Mouse (Mus musculus) heart, postnatal 0 days (tissue): Measurements from ENCODE around the gene Ifi203. TPM values are rescaled to one million over a fixed set of nuclear protein-coding genes. Genes with fewer than 3 reads are reported as not detected.
A peak's percentile ranks its signal among the peaks of the same experiment; 100 is the strongest.
"Not testable (repeated sequence)": the region's sequence is repeated elsewhere in the genome, so short reads cannot be mapped to it uniquely, and the experiment has no call there.

Experiments used
- ATAC-seq: fragments of 200-750 bp; cut with Nextera tagmentation; 2 replicates; pipeline ENCODE4 v1.8.0; 2017; ENCODE audit warnings: low read depth, moderate number of reproducible peaks, moderate library complexity; ENCODE audit not compliant: insufficient read depth
- DNase-seq: peaks from one replicate; pipeline ENCODE4 v3.0.0-alpha.2; 2016; ENCODE audit warnings: low spot score
- H3K27ac ChIP-seq: fragments of 300-500 bp; sonication (generic); 2 replicates; pipeline ENCODE4 v1.5.1; 2014; ENCODE audit warnings: low read depth, mild to moderate bottlenecking
- H3K27me3 ChIP-seq: fragments of 300-500 bp; sonication (generic); 2 replicates; pipeline ENCODE4 v1.6.1; 2014; ENCODE audit warnings: low read length, mixed read lengths; ENCODE audit not compliant: control insufficient read depth, insufficient read depth
- H3K36me3 ChIP-seq: fragments of 300-500 bp; sonication (generic); replicated peaks from 2 replicates; pipeline ENCODE4 v1.6.1; 2014; ENCODE audit warnings: low read length, mixed read lengths; ENCODE audit not compliant: control insufficient read depth, insufficient read depth
- H3K4me1 ChIP-seq: fragments of 300-500 bp; sonication (generic); 2 replicates; pipeline ENCODE4 v1.6.1; 2014; ENCODE audit warnings: antibody characterized with exemption; ENCODE audit not compliant: control insufficient read depth, insufficient read depth
- H3K4me2 ChIP-seq: fragments of 300-500 bp; sonication (generic); 2 replicates; pipeline ENCODE4 v1.6.1; 2014; ENCODE audit warnings: low read depth, mild to moderate bottlenecking, low read length, moderate library complexity
- H3K4me3 ChIP-seq: fragments of 300-500 bp; sonication (generic); 2 replicates; pipeline ENCODE4 v1.5.1; 2014; ENCODE audit warnings: low read depth, low read length
- H3K9ac ChIP-seq: fragments of 300-500 bp; sonication (generic); replicated peaks from 2 replicates; pipeline ENCODE4 v1.6.1; 2014; ENCODE audit warnings: low read depth, low read length, mixed read lengths
- H3K9me3 ChIP-seq: fragments of 300-500 bp; sonication (generic); replicated peaks from 2 replicates; pipeline ENCODE4 v1.6.1; 2016; ENCODE audit warnings: low read length; ENCODE audit not compliant: control insufficient read depth
- CTCF ChIP-seq: IDR thresholded peaks from 2 replicates; pipeline ENCODE4 v1.5.1; 2016; ENCODE audit warnings: antibody characterized with exemption, control low read depth, low read depth
- EP300 ChIP-seq: IDR thresholded peaks from 2 replicates; pipeline ENCODE4 v1.6.1; 2016; ENCODE audit warnings: antibody characterized with exemption, low read depth
- WGBS: fragments of 180-500 bp; shearing (Covaris S2); extraction: QIAGEN DNeasy Blood & Tissue Kit; methylation state at CpG from one replicate; pipeline ENCODE4 v1.1.7; 2014; 5-methylcytosine and 5-hydroxymethylcytosine counted together
- polyA plus RNA-seq: library from polyadenylated mRNA; unstranded; fragments of >200 nt; fragmentation: Nextera tagmentation; extraction: Ambion mirVana; gene quantifications from 2 replicates; pipeline ENCODE4 v1.2.1, GENCODE M21; 2015
- total RNA-seq: library from RNA; depleted of rRNA; stranded (reverse); fragments of >200 nt; gene quantifications from 2 replicates; pipeline ENCODE4 v1.2.3, GENCODE M21; 2014; ENCODE audit warnings: low replicate concordance

The Ifi203 gene
- total and polyA plus RNA-seq, 2 experiments from 2014 or later: 4.7 to 6.3 TPM

DNA sequence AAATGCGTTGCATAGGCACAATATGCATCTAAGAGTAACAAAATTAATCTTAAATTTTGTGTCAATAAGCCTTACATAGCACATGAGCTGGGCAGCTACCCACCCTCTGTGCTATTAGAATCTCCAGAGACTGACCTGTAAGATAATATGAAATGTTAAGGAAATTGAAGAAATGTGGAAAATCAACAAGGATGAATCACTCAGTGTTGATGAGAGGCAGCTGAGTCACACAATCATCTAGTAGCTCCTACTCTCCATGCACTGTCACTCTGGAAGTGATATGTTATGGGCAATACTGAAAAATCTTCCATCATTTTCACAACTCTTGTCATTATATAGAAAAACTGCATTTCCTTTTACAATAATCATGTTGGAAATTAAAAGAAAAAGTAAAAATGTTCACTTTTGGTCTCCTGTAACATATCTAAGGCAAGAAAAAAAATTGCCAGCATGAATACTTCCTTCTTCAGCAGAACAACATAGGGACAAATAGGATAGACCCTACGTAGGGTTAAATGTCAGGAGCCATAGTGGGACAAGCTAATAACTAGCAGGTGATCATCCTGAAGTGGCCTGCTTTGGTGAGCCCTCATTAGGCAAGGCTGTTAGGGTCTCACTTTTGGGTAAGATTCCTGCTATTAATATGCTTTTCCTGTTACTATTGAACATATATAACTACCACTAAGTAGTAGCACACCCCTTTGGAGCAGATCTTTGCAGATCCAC lies 12.8 kb upstream of the Ifi203 start:
- Histone ChIP-seq H3K4me2 (no peak overlapping the region), H3K4me1 (no peaks in the 10 kb centered on the region), H3K9me3 (no peaks in the 10 kb centered on the region), H3K27me3 (no peaks in the 10 kb centered on the region), H3K36me3 (no peaks in the 10 kb centered on the region), H3K27ac (no peak overlapping the region), H3K4me3 (no peak overlapping the region), H3K9ac (no peak overlapping the region)
- 83% methylated on average over 2 of the region's 2 CpGs for WGBS
- DNase-seq (no peak), ATAC-seq (no peak)
- TF ChIP-seq EP300: no peak
- TF ChIP-seq CTCF: no peak

DNA sequence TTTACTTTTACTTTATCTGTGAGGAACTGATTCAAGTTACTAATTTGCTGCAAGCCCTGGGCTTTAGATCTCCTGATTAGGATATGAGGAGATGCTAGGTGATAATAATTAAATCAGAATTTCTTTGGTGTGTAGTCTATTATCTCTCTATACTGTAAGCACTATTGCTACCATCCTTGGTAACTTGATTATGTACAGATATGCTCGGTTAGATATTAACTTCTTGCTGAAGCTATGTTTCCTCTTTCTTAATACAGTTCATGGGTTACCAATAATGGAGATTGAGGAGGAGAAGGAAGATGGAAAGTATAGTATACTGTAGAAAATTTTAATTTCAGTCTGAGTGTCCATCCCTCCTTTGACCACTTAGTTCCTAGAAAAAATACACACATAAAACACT lies 11.1 kb upstream of the Ifi203 start:
- no peaks in the 10 kb centered on the region for H3K27me3 ChIP-seq
- 59% methylated on average over 1 of the region's 1 CpGs for WGBS
- DNase-seq: no peak

DNA sequence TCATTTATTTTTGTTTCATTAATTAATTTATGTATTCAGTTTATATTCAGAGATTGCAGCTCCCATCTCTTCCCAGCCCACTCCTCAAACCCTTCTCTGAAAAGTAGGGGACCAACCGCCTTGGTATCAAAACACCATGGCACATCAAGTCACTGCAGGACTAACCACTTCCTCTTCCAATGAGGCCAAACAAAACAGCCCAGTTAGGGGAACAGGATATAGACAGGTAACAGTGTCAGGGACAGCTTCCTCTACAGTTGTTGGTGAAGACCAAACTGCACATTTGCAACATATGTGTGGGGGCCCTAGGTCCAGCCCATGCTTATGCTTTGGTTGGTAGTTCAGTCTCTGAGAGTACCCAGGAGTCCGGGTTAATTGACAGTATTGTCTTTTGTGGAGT lies 6.6 kb upstream of the Ifi203 start:
- H3K4me2 ChIP-seq, H3K9me3 ChIP-seq, H3K4me3 ChIP-seq, DNase-seq, ATAC-seq, H3K4me1 ChIP-seq, H3K36me3 ChIP-seq, H3K27ac ChIP-seq, H3K27me3 ChIP-seq, H3K9ac ChIP-seq: not testable (repeated sequence)
- 69% methylated on average over 2 of the region's 2 CpGs for WGBS

More for the DNA sequence above, 11.1 kb upstream of the Ifi203 start:
- TF ChIP-seq CTCF (no peak), EP300 (no peak)
- Histone ChIP-seq H3K36me3 (no peaks in the 10 kb centered on the region), H3K9ac (no peak overlapping the region), H3K4me2 (no peak overlapping the region), H3K27ac (no peak overlapping the region), H3K4me3 (no peak overlapping the region), H3K9me3 (no peaks in the 10 kb centered on the region), H3K4me1 (no peaks in the 10 kb centered on the region)
- no peak for ATAC-seq

DNA sequence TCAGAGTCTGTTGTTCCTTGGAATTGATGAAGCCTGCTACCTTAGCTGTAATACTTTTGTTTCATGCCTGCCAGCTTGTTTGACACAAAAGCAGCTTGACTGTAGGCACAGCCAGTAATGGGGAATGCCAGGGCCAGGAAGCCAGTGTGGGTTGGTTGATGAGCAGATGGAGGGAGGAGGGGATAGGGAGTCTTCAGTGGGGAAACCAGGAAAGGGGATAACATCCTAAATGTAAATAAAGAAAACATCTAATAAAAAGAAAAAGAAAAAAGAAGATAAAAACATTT lies 251 bp upstream of the Ifi203 start:
- H3K36me3 ChIP-seq, ATAC-seq, H3K4me3 ChIP-seq, H3K9me3 ChIP-seq, DNase-seq, H3K9ac ChIP-seq, H3K4me1 ChIP-seq, H3K27ac ChIP-seq, H3K27me3 ChIP-seq, H3K4me2 ChIP-seq: not testable (repeated sequence)

DNA sequence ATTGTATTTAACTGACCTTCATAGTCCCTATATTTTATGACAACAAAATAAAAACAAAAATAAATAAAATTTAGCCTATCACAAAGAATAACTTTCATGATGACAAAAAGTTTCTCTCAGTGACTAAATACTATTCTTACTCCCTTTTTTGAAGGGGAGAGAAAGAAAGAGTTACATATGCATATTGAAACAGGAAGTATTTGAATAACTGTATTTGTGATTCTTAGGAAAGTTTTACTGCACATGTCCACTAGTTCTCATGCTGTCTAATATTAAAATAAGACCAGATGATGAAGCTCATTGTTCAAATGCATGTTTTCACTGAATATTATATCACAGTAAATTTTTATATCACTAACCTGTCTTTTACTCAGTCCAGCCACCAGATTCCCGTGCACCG lies 950 bp downstream of the Ifi203 start:
- not testable (repeated sequence) for H3K9me3 ChIP-seq, H3K9ac ChIP-seq, DNase-seq, H3K4me1 ChIP-seq, H3K27me3 ChIP-seq, ATAC-seq, H3K27ac ChIP-seq, H3K36me3 ChIP-seq
- Histone ChIP-seq H3K4me3 (peak overlapping the region; percentile 23; the same call in 1 of the 2 replicates), H3K4me2 (peak overlapping the region; percentile 12; the same call in 1 of the 2 replicates)
- WGBS: 87% methylated on average over 2 of the region's 2 CpGs

DNA sequence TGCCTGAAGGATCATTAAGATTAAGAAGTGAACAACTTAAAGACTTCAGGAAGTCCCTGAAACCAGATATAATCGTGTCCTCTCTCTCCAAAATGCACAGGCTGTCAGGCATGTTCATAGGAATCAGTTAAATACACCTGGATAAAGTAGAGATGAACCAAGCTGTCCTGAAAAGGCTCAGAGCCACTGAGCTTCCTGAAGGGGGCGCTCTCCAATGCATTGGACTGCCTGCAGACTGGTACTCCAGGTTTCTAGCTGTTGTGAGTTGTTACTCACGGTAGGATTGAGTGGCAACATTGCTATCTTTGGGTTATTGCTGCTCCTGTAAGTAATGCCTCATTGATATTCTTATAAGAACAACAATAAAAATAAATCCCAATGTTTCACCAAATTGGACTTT lies 23.2 kb downstream of the Ifi203 start:
- WGBS: 55% methylated on average over 2 of the region's 3 CpGs
- not testable (repeated sequence) for H3K27ac ChIP-seq, ATAC-seq, H3K4me3 ChIP-seq, H3K9ac ChIP-seq, H3K36me3 ChIP-seq, H3K4me2 ChIP-seq, DNase-seq, H3K27me3 ChIP-seq, H3K9me3 ChIP-seq, H3K4me1 ChIP-seq
